Mouse (Mus musculus) embryonic fibroblast, embryonic 13.5 days (primary cell): ENCODE results near the gene Pard3.

Experiments used
- CTCF ChIP-seq: IDR thresholded peaks from 2 replicates; pipeline ENCODE4 v1.5.1; 2011; ENCODE audit warnings: mild to moderate bottlenecking, control low read depth, low read length, moderate library complexity, borderline replicate concordance; ENCODE audit not compliant: insufficient read depth
- POLR2A ChIP-seq: IDR thresholded peaks from 2 replicates; pipeline ENCODE4 v1.6.1; 2011; ENCODE audit warnings: low read depth, mild to moderate bottlenecking, control low read depth, low read length, moderate library complexity

- TF ChIP-seq CTCF (no peak), POLR2A (no peak)
Measured at GRCm38 (mm10) chr8:127577656-127578055, 514.0 kb downstream of the Pard3 start.
